Mouse (Mus musculus) monocyte, adult 5-6 weeks (primary cell): ENCODE measurements around the gene Tnfsfm13. TPM values are rescaled to one million over a fixed set of nuclear protein-coding genes. Genes with fewer than 3 reads are reported as not detected.
"Not testable (repeated sequence)": the region's sequence is repeated elsewhere in the genome, so short reads cannot be mapped to it uniquely, and the experiment has no call there.

Experiments
- ATAC-seq: fragments of 153-309, 156-312 bp; replicated peaks from 2 replicates; pipeline ENCODE4 v1.8.0; 2017; ENCODE audit warnings: mild to moderate bottlenecking; ENCODE audit not compliant: low TSS enrichment, insufficient number of reproducible peaks, severe bottlenecking, poor library complexity, low FRiP score
- total RNA-seq: library from RNA; stranded (forward); fragments of 200-1000, 200-491, 200-594 nt; gene quantifications from 3 replicates; pipeline ENCODE4 v1.2.3, GENCODE M21; 2017

The Tnfsfm13 gene
- total RNA-seq, 1 experiment from 2014 or later: 23.9 TPM

DNA sequence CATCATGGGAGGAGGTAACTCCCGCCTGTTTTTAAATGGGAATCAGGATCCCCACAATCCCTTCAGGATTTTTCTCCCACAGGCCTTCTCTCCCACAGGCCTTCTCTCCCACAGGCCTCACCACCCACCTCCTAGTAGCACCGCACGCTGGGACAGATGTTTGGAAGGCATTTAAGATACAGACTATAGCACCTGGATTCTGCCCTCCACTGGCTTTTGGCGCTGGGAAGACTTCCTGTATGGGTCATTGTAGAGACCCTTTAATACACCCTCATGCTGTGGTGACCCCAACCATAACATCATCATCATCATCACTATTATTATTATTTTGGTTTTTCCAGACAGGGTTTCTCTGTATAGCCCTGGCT lies 11.6 kb upstream of the Tnfsfm13 start:
- no peak for ATAC-seq

DNA sequence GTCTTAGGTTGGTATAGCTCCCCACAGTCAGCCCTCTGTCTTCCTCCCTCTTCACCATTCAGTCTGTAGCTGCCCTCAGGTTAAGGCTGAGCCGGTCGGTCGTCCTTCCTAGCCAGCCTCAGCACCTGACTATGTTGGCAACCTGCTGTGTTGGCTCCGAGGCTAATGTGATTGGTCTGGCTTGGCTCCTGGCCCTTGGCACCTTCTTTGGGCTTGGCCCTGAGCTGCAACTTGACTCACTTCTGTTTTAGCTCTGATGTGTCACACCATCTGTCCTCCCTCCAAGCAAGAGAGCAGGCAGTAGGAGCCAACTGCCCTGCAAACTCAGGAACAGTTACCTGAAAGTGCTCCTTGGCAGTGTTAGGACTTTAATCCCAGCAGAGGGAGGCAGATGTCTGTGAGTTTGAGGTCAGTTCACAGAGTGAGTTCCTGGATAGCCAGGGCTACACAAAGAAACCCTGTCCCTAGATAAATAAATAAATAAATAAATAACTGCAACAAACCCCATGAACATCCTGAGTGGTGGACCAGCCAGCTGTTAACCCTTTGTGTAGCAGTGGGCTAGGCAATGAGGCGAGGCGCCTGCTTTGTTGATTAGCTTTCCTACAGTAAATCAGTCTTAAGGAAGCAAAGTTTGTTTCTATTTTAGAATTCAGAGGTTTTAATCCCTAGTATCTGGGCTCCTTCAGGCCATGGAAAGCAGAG lies 11.0 kb upstream of the Tnfsfm13 start:
- ATAC-seq: no peak

DNA sequence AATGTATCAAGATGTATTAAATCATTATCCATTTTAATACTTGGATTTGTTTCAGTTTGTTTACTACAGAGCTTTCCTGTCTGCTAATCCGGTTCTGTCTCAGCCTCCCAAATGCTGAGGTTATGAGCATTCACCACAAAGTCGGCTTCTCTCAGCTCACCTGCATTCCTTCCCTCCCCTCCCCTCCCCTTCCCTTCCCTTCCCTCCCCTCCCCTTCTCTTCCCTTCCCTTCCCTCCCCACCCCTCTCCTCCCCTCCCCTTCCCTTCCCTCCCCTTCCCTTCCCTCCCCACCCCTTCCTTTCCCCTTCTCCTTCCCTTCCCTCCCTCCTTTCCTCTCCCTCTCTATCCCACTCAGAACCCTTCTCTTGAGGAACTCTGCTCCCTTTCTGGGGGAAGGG lies 8.7 kb upstream of the Tnfsfm13 start:
- no peak for ATAC-seq

DNA sequence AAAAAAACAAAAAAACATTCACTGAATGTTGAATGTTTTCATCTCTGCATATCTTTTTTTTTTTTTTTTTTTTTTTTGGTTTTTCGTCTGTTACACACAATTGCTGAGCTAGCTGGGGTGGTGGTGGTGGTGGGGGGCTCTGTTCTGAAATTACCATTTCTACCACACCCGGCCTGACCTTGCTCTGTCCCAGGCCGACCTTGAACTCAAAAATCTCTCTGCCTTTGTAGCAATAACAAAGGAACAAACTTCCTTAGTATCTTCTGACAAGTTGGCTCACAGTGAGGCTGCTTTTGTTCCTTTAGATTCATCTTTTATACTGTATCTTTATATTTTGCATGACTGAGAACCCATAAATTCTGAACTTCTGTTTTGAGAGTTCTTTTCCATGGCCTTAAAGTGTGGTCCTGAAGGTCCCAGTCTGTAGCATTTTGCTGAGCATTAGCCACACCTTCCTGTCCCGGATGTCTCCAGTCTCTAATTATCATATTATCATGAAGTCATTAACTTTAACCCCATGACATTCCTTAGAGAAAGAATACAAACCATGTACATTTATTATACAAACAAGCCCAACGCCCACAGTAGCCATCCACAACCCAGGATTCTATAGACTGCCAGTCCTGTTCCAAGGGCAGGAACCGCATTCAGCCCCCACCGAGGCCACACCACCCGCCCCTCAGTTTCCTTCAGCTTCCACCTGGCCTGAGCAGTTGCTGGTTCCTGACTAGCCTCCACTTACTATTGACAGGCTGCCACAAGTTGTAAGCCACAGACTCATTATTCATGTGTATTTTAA lies 8.1 kb upstream of the Tnfsfm13 start:
- no peak for ATAC-seq

DNA sequence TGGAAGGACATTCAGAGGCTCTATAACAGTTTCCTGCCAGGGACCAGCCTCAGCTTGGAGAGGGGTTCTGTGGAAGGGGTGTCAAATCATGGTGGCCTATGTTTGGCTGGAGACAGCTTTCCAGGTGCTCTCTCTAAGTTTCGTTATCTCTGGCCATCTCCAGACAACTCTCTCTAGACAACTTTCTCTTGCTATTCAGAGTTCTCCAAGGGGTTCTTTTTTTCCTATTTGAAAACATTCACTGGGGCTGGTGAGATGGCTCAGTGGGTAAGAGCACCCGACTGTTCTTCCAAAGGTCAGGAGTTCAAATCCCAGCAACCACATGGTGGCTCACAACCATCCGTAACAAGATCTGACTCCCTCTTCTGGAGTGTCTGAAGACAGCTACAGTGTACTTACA lies 7.5 kb upstream of the Tnfsfm13 start:
- not testable (repeated sequence) for ATAC-seq

DNA sequence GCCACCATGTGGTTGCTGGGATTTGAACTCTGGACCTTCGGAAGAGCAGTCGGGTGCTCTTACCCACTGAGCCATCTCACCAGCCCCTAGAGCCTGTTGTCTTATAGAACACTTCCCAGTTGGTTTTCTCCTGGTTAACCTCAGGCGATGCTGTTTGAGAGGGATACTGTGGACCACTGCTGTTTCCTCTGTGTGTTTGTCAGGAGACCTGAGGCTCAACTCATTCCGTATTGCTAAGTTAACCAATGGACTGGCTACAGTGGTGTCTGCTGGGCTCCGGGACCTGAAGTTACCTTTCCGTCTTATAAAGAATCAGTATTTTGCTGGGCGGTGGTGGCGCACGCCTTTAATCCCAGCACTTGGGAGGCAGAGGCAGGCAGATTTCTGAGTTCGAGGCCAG lies 7.0 kb upstream of the Tnfsfm13 start:
- ATAC-seq: not testable (repeated sequence)

DNA sequence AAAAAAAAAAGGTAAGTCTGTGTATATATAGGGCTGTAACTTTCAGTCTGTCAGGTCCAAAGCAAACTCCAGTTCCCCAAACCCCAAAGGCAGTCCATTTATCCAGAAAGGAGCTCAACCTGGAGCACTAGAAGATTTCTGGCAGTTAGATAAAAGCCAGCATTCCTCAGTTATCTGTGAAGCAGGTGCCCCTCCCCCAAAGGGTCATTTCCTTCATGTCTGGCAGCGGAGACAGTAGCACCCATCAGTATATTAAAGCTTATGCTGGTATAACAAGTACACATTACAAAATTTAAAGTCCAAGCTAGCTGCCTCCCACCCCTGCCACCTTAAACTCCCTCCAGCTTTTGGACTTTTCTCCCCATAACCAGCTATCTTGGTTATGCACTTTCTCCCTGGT lies 3.7 kb upstream of the Tnfsfm13 start:
- ATAC-seq: no peak

DNA sequence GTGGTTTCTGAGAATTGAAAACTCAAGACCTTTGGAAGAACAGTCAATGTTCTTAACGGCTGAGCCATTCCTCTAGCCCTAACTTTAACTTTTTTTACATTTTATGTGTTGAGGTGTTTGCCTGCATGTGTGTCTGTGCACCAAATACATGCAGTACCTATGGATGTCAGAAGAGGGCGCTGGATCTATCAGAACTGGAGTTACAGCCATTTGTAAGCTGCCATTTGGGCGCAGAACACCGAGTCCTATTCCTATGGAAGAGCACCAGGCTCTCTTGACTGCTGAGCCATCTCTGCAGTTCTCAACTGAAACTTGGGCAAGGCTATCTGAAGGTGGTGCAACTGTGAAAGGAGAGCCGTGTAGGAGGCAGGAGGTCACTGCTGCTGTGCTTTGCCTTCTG lies 2.7 kb upstream of the Tnfsfm13 start:
- ATAC-seq: no peak

DNA sequence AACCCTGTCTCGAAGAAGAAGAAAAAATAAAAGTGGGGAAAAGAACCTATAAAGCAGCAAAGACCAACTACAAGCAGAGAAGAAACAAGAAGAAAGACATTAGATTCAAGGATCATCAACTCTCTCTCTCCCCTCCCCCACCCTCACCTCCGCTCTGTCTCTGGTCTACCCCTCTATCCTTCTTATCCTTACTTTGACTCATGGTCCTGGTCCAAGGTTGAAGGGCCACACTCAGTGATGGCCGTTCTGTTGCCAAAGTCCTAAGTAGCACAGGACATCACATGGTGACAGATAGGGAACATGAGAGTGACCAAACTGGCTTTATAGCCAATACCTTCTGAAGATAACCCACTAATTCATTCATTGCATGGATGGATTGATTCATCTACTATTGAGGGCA lies 1.5 kb upstream of the Tnfsfm13 start:
- no peak for ATAC-seq

DNA sequence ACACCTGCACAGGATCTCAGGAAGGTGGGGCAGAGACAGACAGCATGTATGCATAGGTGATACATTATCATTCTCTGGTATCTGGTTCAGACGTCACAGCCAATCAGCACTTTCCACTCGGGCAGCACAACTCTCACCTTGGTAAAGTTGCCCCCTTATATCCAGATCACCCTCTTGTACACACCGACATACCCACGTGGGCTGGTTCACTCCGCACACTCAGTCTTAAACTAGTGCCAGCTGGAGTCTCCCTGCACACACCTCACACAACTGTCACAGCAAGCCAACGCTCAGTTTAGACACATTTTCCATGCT lies 895 bp downstream of the Tnfsfm13 start:
- ATAC-seq: no peak

DNA sequence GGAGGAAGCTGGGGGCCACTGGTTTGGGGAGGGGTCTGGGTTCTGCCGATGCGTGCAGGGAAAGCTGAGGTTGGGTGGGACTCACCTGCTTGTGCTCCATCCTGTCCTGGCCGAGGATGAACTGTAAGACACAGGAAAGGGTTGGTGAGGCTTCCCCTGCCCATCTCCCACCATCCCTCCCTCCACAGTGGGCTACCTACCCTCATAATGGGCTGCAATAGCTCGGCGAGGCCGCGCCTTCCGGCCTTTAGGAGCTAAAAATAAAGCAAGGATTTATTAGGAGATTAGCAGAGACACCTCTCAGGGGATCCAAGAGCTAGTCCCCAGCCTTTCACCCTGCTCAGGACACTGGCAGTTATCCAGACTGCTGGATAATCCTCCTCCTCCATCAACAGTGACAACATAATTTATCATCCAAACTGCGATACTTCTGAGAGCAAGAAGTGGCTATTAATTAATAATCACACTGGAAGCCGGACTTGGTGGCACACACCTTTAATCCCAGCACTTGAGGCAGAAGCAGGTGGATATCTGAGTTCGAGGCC lies 2.4 kb downstream of the Tnfsfm13 start:
- no peak for ATAC-seq

DNA sequence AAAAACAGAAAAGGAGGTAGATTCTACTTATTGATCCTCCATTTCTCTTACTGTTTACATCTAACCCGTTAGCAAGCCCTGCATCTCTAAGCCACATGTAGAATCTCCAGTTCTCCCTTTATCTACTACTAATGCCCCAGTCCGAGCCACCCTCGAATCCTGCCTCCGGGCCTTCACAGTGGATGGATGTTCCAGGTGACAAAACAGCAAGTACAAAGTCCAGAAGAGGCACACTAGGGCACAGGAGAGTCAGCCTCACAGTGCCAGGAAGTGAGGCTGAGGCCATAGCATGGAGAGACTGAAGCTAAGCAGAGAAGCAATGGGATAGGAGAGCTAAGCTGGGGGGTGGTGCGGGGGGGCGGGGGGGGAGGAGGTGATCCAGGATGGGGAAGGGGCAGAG lies 3.0 kb downstream of the Tnfsfm13 start:
- ATAC-seq: no peak

DNA sequence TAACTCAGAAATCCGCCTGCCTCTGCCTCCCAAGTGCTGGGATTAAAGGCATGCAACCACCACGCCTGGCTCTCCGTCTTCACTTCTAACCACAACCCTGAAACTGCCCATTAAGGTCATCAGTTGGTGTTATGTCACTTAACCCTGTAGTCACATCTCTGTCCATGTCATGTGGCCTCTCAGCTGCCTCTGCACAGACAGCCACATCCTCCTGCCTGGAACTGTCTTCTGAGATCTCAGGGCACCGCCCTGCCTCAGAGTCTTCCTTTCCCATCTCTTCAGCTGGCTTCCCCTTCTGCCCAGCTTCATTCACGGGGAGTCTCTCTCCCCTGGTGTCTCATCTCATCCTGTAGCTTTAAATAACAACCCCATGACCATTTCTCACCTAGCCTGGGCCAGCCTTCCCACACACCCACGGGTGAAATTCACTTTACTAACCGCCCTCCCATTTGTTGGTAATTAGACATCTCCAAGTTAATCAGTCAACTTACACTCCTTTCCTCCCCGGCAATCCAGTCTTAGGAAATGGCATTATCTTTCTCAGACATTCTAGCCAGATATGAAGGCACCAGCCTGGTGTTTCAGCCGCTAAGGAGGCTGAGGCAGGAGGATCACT lies 3.6 kb downstream of the Tnfsfm13 start:
- ATAC-seq: peak; percentile 92

DNA sequence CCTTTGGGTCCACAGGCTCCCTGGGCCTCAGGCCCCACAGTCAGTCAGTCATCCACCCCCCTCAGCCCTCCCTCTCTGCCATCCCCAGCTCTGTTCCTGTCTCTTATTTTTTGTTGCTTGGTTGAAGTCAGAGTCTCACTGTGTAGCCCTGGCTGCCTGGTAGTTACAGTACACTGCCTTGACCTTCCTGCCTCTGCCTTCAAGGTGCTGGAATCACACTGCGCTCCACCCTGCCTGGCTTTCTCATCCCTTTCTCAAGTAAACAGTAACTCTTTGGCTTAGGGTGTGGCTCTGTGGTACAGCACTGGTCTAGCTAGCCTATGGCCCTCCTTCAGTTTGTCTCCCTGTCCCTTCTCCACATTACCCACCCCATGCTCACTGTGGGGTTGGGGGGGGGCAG lies 6.0 kb downstream of the Tnfsfm13 start:
- ATAC-seq: no peak

DNA sequence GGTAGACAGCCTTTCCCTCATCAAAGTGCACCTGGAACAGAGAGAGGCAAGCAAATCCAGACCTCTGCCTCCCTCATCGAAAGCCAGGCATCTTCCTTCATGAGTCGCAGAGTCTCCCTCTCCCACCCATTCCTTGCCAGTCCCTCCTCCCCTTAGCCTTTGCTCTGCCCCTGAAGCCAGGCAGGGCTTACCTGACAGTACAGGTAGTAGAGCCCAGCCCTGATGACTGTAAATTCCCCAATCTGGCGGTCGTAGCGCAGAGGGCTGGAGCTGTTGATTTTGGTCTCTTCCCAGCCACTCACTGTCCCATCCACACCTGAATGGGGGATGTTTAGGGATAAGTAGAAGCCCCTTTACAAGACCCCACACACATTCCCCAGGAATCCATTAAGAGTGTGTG lies 8.8 kb downstream of the Tnfsfm13 start:
- no peak for ATAC-seq

DNA sequence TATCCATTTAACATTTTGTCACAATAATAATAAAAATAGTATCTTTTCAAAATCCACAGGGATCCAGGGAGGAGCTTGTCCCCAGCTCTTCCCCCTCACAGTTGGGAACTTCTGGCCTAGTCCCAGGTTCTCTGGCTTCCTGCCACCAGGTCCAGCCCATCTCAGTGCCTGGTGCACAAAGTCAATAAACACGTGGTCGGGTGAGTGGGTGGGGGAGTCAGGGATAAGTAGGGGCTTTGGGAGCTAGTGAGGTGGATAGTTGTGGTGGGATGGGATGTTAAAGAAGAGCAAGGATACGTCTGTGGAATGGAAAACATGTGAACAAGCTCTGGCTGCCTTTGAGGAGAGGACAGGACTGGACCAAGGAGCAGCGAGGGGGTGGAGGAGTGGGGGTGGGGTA lies 9.5 kb downstream of the Tnfsfm13 start:
- ATAC-seq: no peak

DNA sequence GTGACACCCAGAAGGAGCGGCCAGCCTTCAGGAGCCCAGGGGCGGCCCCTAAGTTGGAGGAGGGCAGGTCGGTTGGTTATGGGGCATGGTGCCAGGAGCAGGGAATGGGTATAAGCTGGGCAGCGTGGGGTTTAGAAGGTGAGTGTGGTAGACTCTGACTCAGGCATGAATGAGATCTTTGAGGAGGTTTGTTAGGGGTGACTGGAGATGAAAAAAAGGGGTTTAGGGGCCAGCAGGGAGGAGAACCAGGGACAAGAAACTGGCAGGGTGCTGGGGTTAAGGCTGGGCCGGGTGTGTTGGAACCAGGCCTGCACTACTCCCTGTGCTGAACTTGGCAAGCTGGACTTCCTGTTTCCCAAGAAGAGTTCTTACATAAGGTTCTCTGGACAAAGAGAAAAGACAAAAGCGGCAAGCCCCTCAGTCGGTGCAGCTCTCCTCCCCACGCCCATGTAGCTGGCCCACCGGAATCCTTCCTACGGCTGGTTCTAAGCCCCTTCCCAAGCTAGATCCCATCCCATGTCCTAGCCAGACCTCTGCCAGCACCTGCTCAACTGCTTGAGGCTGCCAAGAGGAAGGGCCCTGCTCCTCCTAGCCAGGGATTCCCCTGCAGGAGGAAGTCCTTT lies 10.3 kb downstream of the Tnfsfm13 start, which contains the start of gene Tnfsf13:
Gene Tnfsf13, minus strand, starts transcription at position 259 of the 623 bp plus-strand sequence.
- no peak for ATAC-seq

DNA sequence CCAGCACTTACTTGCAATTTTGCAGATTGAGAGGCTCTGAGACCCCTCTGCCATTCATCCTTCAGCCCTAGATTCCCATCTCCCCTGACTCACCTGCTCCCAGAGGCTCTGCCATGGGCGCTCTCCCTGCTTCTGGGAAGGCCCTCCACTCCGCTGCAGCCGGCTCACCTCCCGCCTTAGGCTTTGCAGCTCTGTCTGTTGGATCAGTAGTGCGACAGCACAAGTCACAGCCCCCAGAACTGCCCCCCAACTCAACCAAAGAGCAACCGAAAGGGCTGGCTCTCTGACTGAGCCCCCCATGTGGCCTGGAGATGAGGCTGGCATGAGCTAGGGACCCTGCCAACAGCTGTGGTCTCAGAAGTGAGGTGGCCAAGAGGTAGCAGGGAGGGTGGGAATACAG lies 11.0 kb downstream of the Tnfsfm13 start:
- ATAC-seq: no peak

DNA sequence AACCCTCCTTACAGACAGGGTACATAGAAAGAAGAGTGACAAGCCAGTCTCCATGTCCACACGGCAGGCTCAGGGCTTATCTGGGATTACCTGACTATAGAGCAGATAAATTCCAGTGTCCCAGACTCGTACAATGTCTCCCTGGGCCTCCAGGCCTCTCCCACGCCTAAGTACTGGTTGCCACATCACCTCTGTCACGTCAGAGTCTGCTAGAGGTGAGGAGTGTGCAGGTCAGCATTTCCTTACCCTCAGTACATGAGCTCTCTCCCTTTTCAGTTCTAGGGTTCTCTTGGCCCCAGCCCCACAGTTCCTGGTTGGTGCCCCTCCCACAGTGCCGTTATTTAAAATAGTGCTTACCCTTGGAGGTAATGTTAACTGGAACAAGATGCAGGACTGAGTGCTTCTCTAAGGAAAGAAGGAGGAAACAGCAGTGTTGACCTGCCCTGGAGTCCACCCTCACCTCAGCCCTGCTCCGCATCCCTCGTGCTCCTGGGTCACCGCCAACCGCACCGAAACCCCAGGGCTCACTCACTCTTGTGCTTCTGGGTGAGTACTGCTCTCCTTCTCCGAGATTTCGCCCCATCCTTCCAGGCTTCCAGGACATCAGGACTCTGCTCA lies 11.7 kb downstream of the Tnfsfm13 start:
- ATAC-seq: no peak
